Mouse (Mus musculus) cerebellum, adult 2 months (tissue): ENCODE results near the gene Limk1.

Experiments used
- CTCF ChIP-seq: fragments of 200-500 bp; IDR thresholded peaks from 2 replicates; pipeline ENCODE4 v1.5.1; 2011; ENCODE audit warnings: low read depth, mild to moderate bottlenecking, control low read depth, low read length, moderate library complexity, borderline replicate concordance; ENCODE audit not compliant: insufficient read depth
- POLR2A ChIP-seq: fragments of 200-500 bp; IDR thresholded peaks from 2 replicates; pipeline ENCODE4 v1.6.1; 2011; ENCODE audit warnings: low read length, control low read depth, borderline replicate concordance; ENCODE audit not compliant: insufficient read depth

GRCm38 (mm10) chr5:134695539-134695938 is 7.1 kb upstream of the Limk1 start:
- TF ChIP-seq CTCF (no peak), POLR2A (no peak)
